Mouse (Mus musculus): ENCODE measurements around the gene Trpc3. TPM values are rescaled to one million over a fixed set of nuclear protein-coding genes. Genes with fewer than 3 reads are reported as not detected.
A peak's percentile ranks its signal among the peaks of the same experiment; 100 is the strongest.

The Trpc3 gene
- total RNA-seq (2014; rRNA removed) (24.3 and 36.5 TPM in 2 replicates), polyA plus RNA-seq (2015; fragmentation: Nextera tagmentation; extraction: Ambion mirVana) (13.1 and 16.6 TPM in 2 replicates)

DNA sequence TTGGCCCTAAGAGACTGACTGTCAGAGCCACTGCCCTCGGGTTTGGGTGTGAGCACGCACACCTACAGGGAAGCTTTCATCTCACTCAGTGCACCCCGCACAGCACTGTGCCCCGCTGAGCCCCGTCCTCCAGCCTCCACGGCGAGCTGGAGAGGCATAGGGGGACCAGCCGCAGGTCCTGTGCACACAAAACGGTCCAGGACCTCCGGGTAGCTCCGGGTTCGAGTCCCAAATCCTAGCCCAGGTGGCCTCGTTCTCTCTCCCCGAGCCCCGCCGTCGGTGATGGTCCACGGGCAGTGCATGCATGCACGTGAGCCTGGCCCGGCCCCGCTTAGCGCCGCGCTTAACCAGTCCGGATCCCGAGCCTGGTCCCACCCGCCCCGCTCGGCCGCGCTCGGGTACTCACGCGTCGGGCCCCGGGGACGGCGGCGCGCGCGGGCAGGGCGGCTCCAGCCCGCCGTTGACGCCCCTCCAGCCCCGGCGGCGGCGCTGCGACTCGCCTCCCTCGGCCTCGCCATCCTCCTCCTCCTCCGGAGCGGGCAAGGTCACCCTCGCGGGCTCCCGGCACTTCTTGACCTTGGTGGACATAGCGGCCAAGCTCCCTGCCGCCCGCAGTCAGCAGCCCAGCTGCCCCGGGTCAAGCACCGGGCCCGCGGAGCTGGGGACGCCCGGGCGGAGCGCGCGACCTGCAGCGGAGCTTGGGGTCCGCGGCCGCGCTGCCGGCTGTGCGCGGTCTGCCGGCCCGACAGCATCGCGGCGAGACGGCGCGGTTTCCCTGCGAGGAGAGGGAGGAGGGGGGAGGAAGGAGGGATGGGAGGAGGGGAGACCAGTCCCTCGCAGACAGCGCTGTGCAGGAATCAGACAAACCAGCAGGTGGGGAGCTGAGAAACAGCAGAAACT lies at the start of gene Trpc3:
Trpc3 (minus strand) TSS at position 776 of the 900 bp plus-strand sequence.
- peak; percentile 92 for ATAC-seq
- peak within 1 kb of the TSS; percentile 65 for H3K4me2 ChIP-seq (ENCODE audit: low read depth, low read length)
- no peaks in the 10 kb centered on the region for H3K9me3 ChIP-seq (ENCODE audit: low read length)
- H3K27ac ChIP-seq = peak within 1 kb of the TSS; percentile 74
- H3K4me1 ChIP-seq (ENCODE audit: insufficient read depth, low read length) = 0 out of 2 replicates have a peak, but pooled peaks cover 5% of the 10 kb centered on the region
- H3K4me3 ChIP-seq (ENCODE audit: low read length) = peak within 1 kb of the TSS; percentile 69
- under 1% methylated on average over 77 of the region's 91 CpGs for WGBS
- H3K9ac ChIP-seq (replicated peaks; ENCODE audit: low read length) = peak within 1 kb of the TSS; percentile 70
- DNase-seq (ENCODE audit: low spot score) = peak; percentile 84
- H3K36me3 ChIP-seq (ENCODE audit: insufficient read depth, low read length) = no peaks in the 10 kb centered on the region
- peak; percentile 59 for TF ChIP-seq CTCF (IDR thresholded peaks at IDR 0.05; ENCODE audit: low read depth)
- no peaks in the 10 kb centered on the region for H3K27me3 ChIP-seq (ENCODE audit: insufficient read depth, low read length)

DNA sequence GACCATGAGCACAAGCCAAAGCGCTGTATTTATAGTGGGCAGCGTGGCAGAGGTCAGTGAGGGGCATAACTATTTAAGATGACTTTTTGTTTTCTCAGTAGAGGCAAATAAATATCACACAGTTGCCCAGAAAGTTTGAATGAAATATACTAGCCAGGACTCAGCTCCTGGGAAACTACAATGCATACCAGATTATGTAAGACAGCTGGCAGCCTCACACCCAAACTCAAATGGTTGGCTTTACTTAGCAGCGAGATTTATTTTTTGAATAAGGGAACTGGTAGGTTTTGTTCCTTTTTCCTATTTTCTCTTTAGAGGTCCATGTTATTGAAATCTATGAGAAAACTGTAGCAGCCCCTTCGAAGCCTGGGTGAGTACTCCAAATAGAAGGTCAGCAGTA lies 48.1 kb upstream of the Trpc3 start:
- no peaks in the 10 kb centered on the region for H3K36me3 ChIP-seq (ENCODE audit: insufficient read depth, low read length)
- H3K4me2 ChIP-seq (ENCODE audit: low read depth, low read length) = no peak overlapping the region
- H3K4me1 ChIP-seq (ENCODE audit: insufficient read depth, low read length) = no peaks in the 10 kb centered on the region
- WGBS = 66% methylated on average over 4 of the region's 4 CpGs
- H3K27ac ChIP-seq = no peak overlapping the region
- ATAC-seq = no peak
- H3K9me3 ChIP-seq (ENCODE audit: low read length) = no peaks in the 10 kb centered on the region
- no peak for DNase-seq (ENCODE audit: low spot score)
- no peak for TF ChIP-seq CTCF (IDR thresholded peaks at IDR 0.05; ENCODE audit: low read depth)
- no peaks in the 10 kb centered on the region for H3K27me3 ChIP-seq (ENCODE audit: insufficient read depth, low read length)
- no peak overlapping the region for H3K4me3 ChIP-seq (ENCODE audit: low read length)
- no peak overlapping the region for H3K9ac ChIP-seq (replicated peaks; ENCODE audit: low read length)

DNA sequence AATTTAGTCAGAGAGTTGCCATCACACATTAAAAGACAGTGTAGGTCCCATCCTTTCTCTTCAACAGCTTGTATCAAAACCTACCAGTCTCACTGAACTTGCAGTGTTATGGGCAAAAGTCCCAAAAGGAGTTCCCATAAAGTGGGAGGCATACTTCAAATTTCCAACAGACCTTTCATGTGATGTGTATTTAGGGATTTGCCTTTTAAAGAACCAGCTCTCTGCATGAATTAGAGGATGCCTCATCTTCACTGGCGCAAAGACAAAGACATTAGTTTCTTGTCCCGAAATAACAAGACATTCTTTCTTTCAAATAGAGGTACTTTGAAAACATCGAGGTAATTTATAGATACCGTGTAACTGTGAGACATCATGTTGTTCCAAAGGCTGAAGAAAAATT lies 43.1 kb upstream of the Trpc3 start:
- Histone ChIP-seq H3K9me3 (ENCODE audit: low read length) (no peaks in the 10 kb centered on the region), H3K27me3 (ENCODE audit: insufficient read depth, low read length) (no peaks in the 10 kb centered on the region), H3K4me3 (ENCODE audit: low read length) (no peak overlapping the region), H3K4me1 (ENCODE audit: insufficient read depth, low read length) (no peaks in the 10 kb centered on the region), H3K36me3 (ENCODE audit: insufficient read depth, low read length) (no peaks in the 10 kb centered on the region), H3K27ac (no peak overlapping the region), H3K4me2 (ENCODE audit: low read depth, low read length) (no peak overlapping the region), H3K9ac (replicated peaks; ENCODE audit: low read length) (no peak overlapping the region)
- no peak for DNase-seq (ENCODE audit: low spot score)
- ATAC-seq = no peak
- 95% methylated on average over 4 of the region's 4 CpGs for WGBS
- TF ChIP-seq CTCF (IDR thresholded peaks at IDR 0.05; ENCODE audit: low read depth) = no peak

DNA sequence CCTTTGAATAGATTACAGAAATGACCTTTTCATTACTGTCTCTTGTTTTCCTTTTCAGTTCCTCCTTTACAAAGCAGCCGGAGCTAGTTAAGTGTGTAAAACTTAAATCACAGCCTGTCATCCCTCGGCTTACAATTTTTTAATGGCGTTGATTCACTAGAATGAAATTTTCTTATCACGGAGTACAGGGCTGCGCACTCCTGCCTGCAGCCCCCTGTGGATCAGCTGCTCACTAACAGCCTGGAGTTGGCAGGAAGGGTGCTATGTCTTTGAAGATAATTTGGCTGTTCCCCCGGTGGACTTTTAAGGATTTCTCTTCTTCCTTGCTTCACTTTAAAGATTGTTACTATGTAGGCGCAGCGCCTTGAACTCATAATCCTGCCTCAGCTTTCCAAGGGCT lies 36.6 kb upstream of the Trpc3 start:
- WGBS = 68% methylated on average over 8 of the region's 8 CpGs
- Histone ChIP-seq H3K4me3 (ENCODE audit: low read length) (no peak overlapping the region), H3K27ac (no peak overlapping the region), H3K9ac (replicated peaks; ENCODE audit: low read length) (no peak overlapping the region), H3K9me3 (ENCODE audit: low read length) (no peaks in the 10 kb centered on the region), H3K27me3 (ENCODE audit: insufficient read depth, low read length) (no peaks in the 10 kb centered on the region), H3K36me3 (ENCODE audit: insufficient read depth, low read length) (no peaks in the 10 kb centered on the region), H3K4me1 (ENCODE audit: insufficient read depth, low read length) (no peaks in the 10 kb centered on the region), H3K4me2 (ENCODE audit: low read depth, low read length) (no peak overlapping the region)
- no peak for DNase-seq (ENCODE audit: low spot score)
- no peak for ATAC-seq
- no peak for TF ChIP-seq CTCF (IDR thresholded peaks at IDR 0.05; ENCODE audit: low read depth)

DNA sequence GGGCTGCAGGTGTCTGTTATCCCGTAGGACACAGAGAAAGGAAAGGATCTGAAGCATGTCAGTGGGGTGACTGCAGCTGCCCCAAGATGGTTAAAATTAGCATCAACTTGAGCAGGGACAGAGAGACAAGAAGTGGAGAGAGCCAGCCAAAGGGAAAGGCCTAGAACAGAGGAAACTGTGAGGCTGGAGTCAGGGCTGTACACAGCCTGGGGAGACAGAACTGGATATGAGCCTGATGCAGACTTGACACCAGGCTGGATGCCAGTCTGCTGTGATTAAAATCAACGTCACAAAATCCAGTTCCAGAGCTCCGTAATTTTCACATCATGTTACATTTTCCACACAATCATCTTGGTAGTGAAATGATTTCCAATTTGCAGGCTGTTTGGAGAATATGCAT lies 31.9 kb upstream of the Trpc3 start:
- no peak for TF ChIP-seq CTCF (IDR thresholded peaks at IDR 0.05; ENCODE audit: low read depth)
- H3K36me3 ChIP-seq (ENCODE audit: insufficient read depth, low read length) = no peaks in the 10 kb centered on the region
- H3K9ac ChIP-seq (replicated peaks; ENCODE audit: low read length) = no peak overlapping the region
- H3K9me3 ChIP-seq (ENCODE audit: low read length) = no peaks in the 10 kb centered on the region
- WGBS = 66% methylated on average over 3 of the region's 3 CpGs
- H3K4me1 ChIP-seq (ENCODE audit: insufficient read depth, low read length) = no peaks in the 10 kb centered on the region
- H3K4me2 ChIP-seq (ENCODE audit: low read depth, low read length) = no peak overlapping the region
- DNase-seq (ENCODE audit: low spot score) = no peak
- no peaks in the 10 kb centered on the region for H3K27me3 ChIP-seq (ENCODE audit: insufficient read depth, low read length)
- H3K27ac ChIP-seq = no peak overlapping the region
- H3K4me3 ChIP-seq (ENCODE audit: low read length) = no peak overlapping the region
- no peak for ATAC-seq

DNA sequence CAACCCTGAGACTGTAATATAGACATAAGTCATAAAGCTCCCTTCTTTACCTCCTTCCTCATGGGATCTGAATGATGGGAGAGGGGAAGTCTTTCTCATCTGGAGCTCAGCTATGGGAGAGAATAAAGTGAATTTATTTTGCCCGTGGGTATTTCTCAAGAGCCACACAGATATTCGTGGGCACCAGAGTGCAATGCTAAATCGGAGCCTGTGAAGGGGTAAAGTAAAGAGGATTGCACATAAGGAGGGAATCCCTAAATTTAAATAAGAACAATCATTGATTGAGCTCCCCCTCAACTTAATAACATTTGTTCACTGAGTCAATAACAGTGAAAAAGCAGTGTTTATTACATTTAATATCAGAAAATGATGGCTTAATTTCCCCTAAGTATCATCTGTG lies 19.6 kb upstream of the Trpc3 start:
- Histone ChIP-seq H3K4me1 (ENCODE audit: insufficient read depth, low read length) (no peaks in the 10 kb centered on the region), H3K27ac (no peak overlapping the region), H3K9ac (replicated peaks; ENCODE audit: low read length) (no peak overlapping the region), H3K4me2 (ENCODE audit: low read depth, low read length) (no peak overlapping the region), H3K9me3 (ENCODE audit: low read length) (no peaks in the 10 kb centered on the region), H3K36me3 (ENCODE audit: insufficient read depth, low read length) (no peaks in the 10 kb centered on the region), H3K27me3 (ENCODE audit: insufficient read depth, low read length) (no peaks in the 10 kb centered on the region), H3K4me3 (ENCODE audit: low read length) (no peak overlapping the region)
- no peak for ATAC-seq
- no peak for DNase-seq (ENCODE audit: low spot score)
- TF ChIP-seq CTCF (IDR thresholded peaks at IDR 0.05; ENCODE audit: low read depth) = no peak
- WGBS = 74% methylated on average over 3 of the region's 3 CpGs

DNA sequence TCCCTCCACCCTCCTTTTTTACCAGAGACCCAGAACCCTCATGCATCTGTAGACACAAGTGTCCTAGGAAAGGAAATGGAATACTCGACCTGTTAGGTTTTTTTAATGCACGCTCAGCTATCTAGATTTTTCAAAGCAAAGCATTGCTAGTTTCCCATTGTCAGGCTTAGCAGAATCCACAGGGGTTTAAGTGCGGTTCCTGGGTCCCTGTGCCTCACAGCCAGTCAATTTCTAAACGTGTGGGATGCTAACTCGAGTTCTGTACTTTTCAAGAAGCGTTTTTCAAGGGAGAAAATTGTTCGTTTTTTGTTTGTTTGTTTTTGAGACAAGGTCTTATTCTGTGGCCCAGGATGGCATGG lies 304 bp upstream of the Trpc3 start:
- Histone ChIP-seq H3K4me2 (ENCODE audit: low read depth, low read length) (peak overlapping the region; percentile 65), H3K4me1 (ENCODE audit: insufficient read depth, low read length) (0 out of 2 replicates have a peak, but pooled peaks cover 5% of the 10 kb centered on the region), H3K27ac (peak overlapping the region; percentile 74; the same call in 1 of the 2 replicates), H3K36me3 (ENCODE audit: insufficient read depth, low read length) (no peaks in the 10 kb centered on the region), H3K9me3 (ENCODE audit: low read length) (no peaks in the 10 kb centered on the region), H3K9ac (replicated peaks; ENCODE audit: low read length) (peak overlapping the region; percentile 70), H3K4me3 (ENCODE audit: low read length) (peak overlapping the region; percentile 69), H3K27me3 (ENCODE audit: insufficient read depth, low read length) (no peaks in the 10 kb centered on the region)
- DNase-seq (ENCODE audit: low spot score) (no peak), ATAC-seq (no peak; the same call in 1 of the 2 replicates)
- no peak; the same call in 1 of the 2 replicates for TF ChIP-seq CTCF (IDR thresholded peaks at IDR 0.05; ENCODE audit: low read depth)
- WGBS = 9% methylated on average over 7 of the region's 7 CpGs

All from hindbrain, postnatal 0 days (tissue).